In genomic region chr2:163918317-163919258, GRCm38 (mm10) we compare ENCODE assay signal across 7 mouse cellular contexts. TPM values are rescaled to one million over a fixed set of nuclear protein-coding genes. Genes with fewer than 3 reads are reported as not detected.
DNase-seq lines count a peak whose midpoint lies in the region; ATAC-seq lines count a peak whose summit lies in the region.

Gene Rims4, minus strand, starts transcription at chr2:163918683.

- peak; percentile 84 for DNase-seq in MN1 (ENCODE audit: low spot score)
- DNase-seq in adrenal gland, adult 8-10 months = peak; percentile 61
- peak; percentile 64 for DNase-seq in embryonic facial prominence, embryonic 11.5 days (ENCODE audit: low spot score)
- DNase-seq in layer of hippocampus, adult 9-11 months = peak; percentile 64
- peak; percentile 93 for DNase-seq in midbrain, embryonic 11.5 days (ENCODE audit: low spot score, missing footprints)

- H3K9me3 ChIP-seq in embryonic facial prominence, embryonic 11.5 days (replicated peaks; ENCODE audit: control insufficient read depth, low read length) = no peaks in the 10 kb centered on the region
- no peaks in the 10 kb centered on the region for H3K9me3 ChIP-seq in heart, embryonic 14.5 days (ENCODE audit: control insufficient read depth, low read length)
- no peaks in the 10 kb centered on the region for H3K9me3 ChIP-seq in midbrain, embryonic 11.5 days (ENCODE audit: control insufficient read depth, low read length)
- H3K9me3 ChIP-seq in stomach, embryonic 15.5 days = no peaks in the 10 kb centered on the region

- no peak within 1 kb of the TSS for H3K27ac ChIP-seq in embryonic facial prominence, embryonic 11.5 days (replicated peaks; ENCODE audit: low read depth, low read length)
- no peak within 1 kb of the TSS for H3K27ac ChIP-seq in heart, embryonic 14.5 days (replicated peaks in 1 of 2; ENCODE audit: control insufficient read depth in 1 of 2, insufficient read depth in 1 of 2, low read depth in 2 of 2, low read length in 2 of 2)
- no peak within 1 kb of the TSS for H3K27ac ChIP-seq in midbrain, embryonic 11.5 days (ENCODE audit: low read depth, low read length)
- no peak within 1 kb of the TSS for H3K27ac ChIP-seq in stomach, embryonic 15.5 days

- peak within 1 kb of the TSS; percentile 99 for H3K4me2 ChIP-seq in embryonic facial prominence, embryonic 11.5 days (ENCODE audit: low read depth, low read length)
- peak within 1 kb of the TSS; percentile 96 for H3K4me2 ChIP-seq in heart, embryonic 14.5 days (ENCODE audit: low read length)
- peak within 1 kb of the TSS; percentile 94 for H3K4me2 ChIP-seq in midbrain, embryonic 11.5 days
- H3K4me2 ChIP-seq in stomach, embryonic 15.5 days = peak within 1 kb of the TSS; percentile 96

- H3K4me3 ChIP-seq in embryonic facial prominence, embryonic 11.5 days (ENCODE audit: low read depth, low read length) = peak within 1 kb of the TSS; percentile 56
- peak within 1 kb of the TSS; percentile 53 to 59 for H3K4me3 ChIP-seq in heart, embryonic 14.5 days (ENCODE audit: control insufficient read depth in 1 of 2, insufficient read depth in 1 of 2, low read depth in 1 of 2, low read length in 2 of 2)
- H3K4me3 ChIP-seq in midbrain, embryonic 11.5 days (ENCODE audit: low read depth, low read length) = peak within 1 kb of the TSS; percentile 63
- H3K4me3 ChIP-seq in stomach, embryonic 15.5 days (replicated peaks) = peak within 1 kb of the TSS; percentile 53

- H3K9ac ChIP-seq in embryonic facial prominence, embryonic 11.5 days (replicated peaks; ENCODE audit: low read length) = peak within 1 kb of the TSS; percentile 55
- peak within 1 kb of the TSS; percentile 70 for H3K9ac ChIP-seq in heart, embryonic 14.5 days (ENCODE audit: low read length)
- H3K9ac ChIP-seq in midbrain, embryonic 11.5 days (ENCODE audit: low read length) = peak within 1 kb of the TSS; percentile 63
- peak within 1 kb of the TSS; percentile 44; the same call in 1 of the 2 replicates for H3K9ac ChIP-seq in stomach, embryonic 15.5 days

- peaks cover 56% of the 10 kb centered on the region for H3K27me3 ChIP-seq in embryonic facial prominence, embryonic 11.5 days (ENCODE audit: control insufficient read depth, insufficient read depth, low read length)
- peaks cover 78% of the 10 kb centered on the region for H3K27me3 ChIP-seq in heart, embryonic 14.5 days (ENCODE audit: control insufficient read depth, insufficient read depth, low read length)
- H3K27me3 ChIP-seq in midbrain, embryonic 11.5 days (ENCODE audit: control insufficient read depth, insufficient read depth, low read length) = peaks cover 43% of the 10 kb centered on the region
- peaks cover 66% of the 10 kb centered on the region for H3K27me3 ChIP-seq in stomach, embryonic 15.5 days (replicated peaks)

- ATAC-seq in embryonic facial prominence, embryonic 11.5 days (replicated peaks; ENCODE audit: insufficient number of reproducible peaks, low FRiP score, low TSS enrichment, low read depth) = peak; percentile 69; the same call in 1 of the 2 replicates
- peak; percentile 57 for ATAC-seq in heart, embryonic 14.5 days (ENCODE audit: insufficient number of reproducible peaks, insufficient read depth, low FRiP score, low read depth)
- ATAC-seq in midbrain, embryonic 11.5 days (ENCODE audit: low FRiP score) = peak; percentile 75
- peak; percentile 70 for ATAC-seq in stomach, embryonic 15.5 days (ENCODE audit: insufficient read depth, low FRiP score, low read depth)

- H3K4me1 ChIP-seq in embryonic facial prominence, embryonic 11.5 days (ENCODE audit: control insufficient read depth, insufficient read depth, low read length) = no peaks in the 10 kb centered on the region; the same call in 1 of the 2 replicates
- peaks cover 6 to 10% of the 10 kb centered on the region in 2 experiments; a peak in 3 of 4 replicates for H3K4me1 ChIP-seq in heart, embryonic 14.5 days (ENCODE audit: control insufficient read depth in 2 of 2, insufficient read depth in 2 of 2, low read length in 2 of 2)
- H3K4me1 ChIP-seq in midbrain, embryonic 11.5 days (ENCODE audit: control insufficient read depth, insufficient read depth, low read length) = peaks cover 14% of the 10 kb centered on the region
- H3K4me1 ChIP-seq in stomach, embryonic 15.5 days = peaks cover 6% of the 10 kb centered on the region; the same call in 1 of the 2 replicates

- 1% methylated on average over 74 of the region's 115 CpGs for whole genome bisulfite sequencing in embryonic facial prominence, embryonic 11.5 days
- 2% methylated on average over 63 of the region's 115 CpGs for WGBS in heart, embryonic 14.5 days
- WGBS in midbrain, embryonic 11.5 days = under 1% methylated on average over 73 of the region's 115 CpGs
- under 1% methylated on average over 82 of the region's 115 CpGs for WGBS in stomach, embryonic 15.5 days

- H3K36me3 ChIP-seq in embryonic facial prominence, embryonic 11.5 days (replicated peaks; ENCODE audit: control insufficient read depth, insufficient read depth, low read depth, low read length) = no peaks in the 10 kb centered on the region
- H3K36me3 ChIP-seq in heart, embryonic 14.5 days (ENCODE audit: control insufficient read depth, insufficient read depth, low read length) = no peaks in the 10 kb centered on the region
- no peaks in the 10 kb centered on the region for H3K36me3 ChIP-seq in midbrain, embryonic 11.5 days (ENCODE audit: control insufficient read depth, insufficient read depth, low read length)
- no peaks in the 10 kb centered on the region for H3K36me3 ChIP-seq in stomach, embryonic 15.5 days

RNA-seq across cellular contexts. Expression of gene Rims4, which starts in this region (rescaled TPM):
- 100 to 1,000 TPM in 2 of 4 experiments, 10 to 100 TPM in 2; 85.0 to 169 (median 121) TPM for total RNA-seq in adrenal gland, adult 8-10 months (2022)
- 0.15 and 0.25 TPM in 2 replicates for polyA plus RNA-seq in embryonic facial prominence, embryonic 11.5 days (2014; fragmentation: Nextera tagmentation; extraction: Ambion mirVana)
- polyA plus RNA-seq in heart, embryonic 14.5 days (2014; fragmentation: Nextera tagmentation; extraction: Ambion mirVana) = 0.15 and 0.23 TPM in 2 replicates
- polyA plus RNA-seq in midbrain, embryonic 11.5 days (2014; fragmentation: Nextera tagmentation; extraction: Ambion mirVana) = 0.62 and 1.1 TPM in 2 replicates
- polyA plus RNA-seq in stomach, embryonic 15.5 days (2015; fragmentation: Nextera tagmentation; extraction: Ambion mirVana) = 1.0 and 1.3 TPM in 2 replicates

Comparison
In these comparisons a context has a peak if more than half of its experiments do, and no peak if none do; other contexts are left out.
1. Peak in DNase-seq, ATAC-seq, H3K4me3 ChIP-seq, H3K9ac ChIP-seq and H3K4me2 ChIP-seq in embryonic facial prominence, embryonic 11.5 days; RNA of the gene not detected or under 1 TPM.
2. Peak in ATAC-seq, H3K4me3 ChIP-seq, H3K9ac ChIP-seq and H3K4me2 ChIP-seq in heart, embryonic 14.5 days; RNA of the gene not detected or under 1 TPM.